Mouse (Mus musculus): ENCODE data around the gene Myo1d. TPM values are rescaled to one million over a fixed set of nuclear protein-coding genes. Genes with fewer than 3 reads are reported as not detected.
A peak's percentile ranks its signal among the peaks of the same experiment; 100 is the strongest.

Gene Myo1d
- polyA plus RNA-seq, 1 experiment from 2014 or later: 11.3 TPM

GRCm38 (mm10) chr11:80503726-80504452 lies 275.9 kb downstream of the Myo1d start:
- WGBS: 45% methylated on average over 13 of the region's 13 CpGs
- Histone ChIP-seq H3K9ac (peak overlapping the region; percentile 38; the same call in 1 of the 2 replicates), H3K36me3 (no peaks in the 10 kb centered on the region), H3K27me3 (replicated peaks) (no peaks in the 10 kb centered on the region), H3K9me3 (replicated peaks) (no peaks in the 10 kb centered on the region), H3K27ac (ENCODE audit: poor library complexity, severe bottlenecking) (no peak overlapping the region), H3K4me3 (no peak overlapping the region), H3K4me1 (replicated peaks) (peaks cover 40% of the 10 kb centered on the region), H3K4me2 (no peak overlapping the region)
- ATAC-seq (ENCODE audit: insufficient number of reproducible peaks, low FRiP score): no peak

GRCm38 (mm10) chr11:80503281-80503680 lies 276.5 kb downstream of the Myo1d start:
- H3K4me1 ChIP-seq (replicated peaks): peaks cover 41% of the 10 kb centered on the region
- H3K36me3 ChIP-seq: no peaks in the 10 kb centered on the region
- 86% methylated on average over 6 of the region's 6 CpGs for WGBS
- H3K4me2 ChIP-seq: no peak overlapping the region
- no peak for ATAC-seq (ENCODE audit: insufficient number of reproducible peaks, low FRiP score)
- H3K4me3 ChIP-seq: no peak overlapping the region
- H3K9me3 ChIP-seq (replicated peaks): no peaks in the 10 kb centered on the region
- H3K27ac ChIP-seq (ENCODE audit: poor library complexity, severe bottlenecking): no peak overlapping the region
- no peaks in the 10 kb centered on the region for H3K27me3 ChIP-seq (replicated peaks)
- H3K9ac ChIP-seq: no peak overlapping the region

GRCm38 (mm10) chr11:80499550-80499952 lies 280.3 kb downstream of the Myo1d start:
- H3K4me2 ChIP-seq: no peak overlapping the region
- no peaks in the 10 kb centered on the region for H3K36me3 ChIP-seq
- H3K27ac ChIP-seq (ENCODE audit: poor library complexity, severe bottlenecking): peak overlapping the region; percentile 61
- no peak for ATAC-seq (ENCODE audit: insufficient number of reproducible peaks, low FRiP score)
- H3K9ac ChIP-seq: no peak overlapping the region
- no peak overlapping the region for H3K4me3 ChIP-seq
- no peaks in the 10 kb centered on the region for H3K27me3 ChIP-seq (replicated peaks)
- 73% methylated on average over 4 of the region's 4 CpGs for WGBS
- H3K9me3 ChIP-seq (replicated peaks): no peaks in the 10 kb centered on the region
- peaks cover 46% of the 10 kb centered on the region for H3K4me1 ChIP-seq (replicated peaks)

- H3K4me2 ChIP-seq: peak overlapping the region; percentile 21; the same call in 1 of the 2 replicates
- no peak overlapping the region for H3K4me3 ChIP-seq
- no peaks in the 10 kb centered on the region for H3K36me3 ChIP-seq
- no peaks in the 10 kb centered on the region for H3K9me3 ChIP-seq (replicated peaks)
- H3K27me3 ChIP-seq (replicated peaks): no peaks in the 10 kb centered on the region
- peak overlapping the region; percentile 61 for H3K27ac ChIP-seq (ENCODE audit: poor library complexity, severe bottlenecking)
- 48% methylated on average over 11 of the region's 11 CpGs for WGBS
- no peak overlapping the region for H3K9ac ChIP-seq
- H3K4me1 ChIP-seq (replicated peaks): peaks cover 38% of the 10 kb centered on the region
- ATAC-seq (ENCODE audit: insufficient number of reproducible peaks, low FRiP score): no peak
Observed at GRCm38 (mm10) chr11:80498328-80499070, 281.3 kb downstream of the Myo1d start.

- 64% methylated on average over 10 of the region's 10 CpGs for WGBS
- H3K27me3 ChIP-seq (replicated peaks): no peaks in the 10 kb centered on the region
- H3K9me3 ChIP-seq (replicated peaks): no peaks in the 10 kb centered on the region
- H3K4me1 ChIP-seq (replicated peaks): peaks cover 43% of the 10 kb centered on the region
- H3K36me3 ChIP-seq: no peaks in the 10 kb centered on the region
- ATAC-seq (ENCODE audit: insufficient number of reproducible peaks, low FRiP score): no peak
- no peak overlapping the region for H3K4me3 ChIP-seq
- no peak overlapping the region for H3K27ac ChIP-seq (ENCODE audit: poor library complexity, severe bottlenecking)
- no peak overlapping the region for H3K9ac ChIP-seq
- no peak overlapping the region for H3K4me2 ChIP-seq
Observed at GRCm38 (mm10) chr11:80497225-80497919, 282.5 kb downstream of the Myo1d start.

- Histone ChIP-seq H3K4me2 (no peak overlapping the region), H3K4me1 (replicated peaks) (peaks cover 44% of the 10 kb centered on the region), H3K4me3 (no peak overlapping the region), H3K27me3 (replicated peaks) (no peaks in the 10 kb centered on the region), H3K27ac (ENCODE audit: poor library complexity, severe bottlenecking) (no peak overlapping the region), H3K9me3 (replicated peaks) (no peaks in the 10 kb centered on the region), H3K36me3 (no peaks in the 10 kb centered on the region), H3K9ac (no peak overlapping the region)
- 81% methylated on average over 1 of the region's 1 CpGs for WGBS
- ATAC-seq (ENCODE audit: insufficient number of reproducible peaks, low FRiP score): no peak
Observed at GRCm38 (mm10) chr11:80496640-80497039, 283.2 kb downstream of the Myo1d start.

- Histone ChIP-seq H3K36me3 (no peaks in the 10 kb centered on the region), H3K9me3 (replicated peaks) (no peaks in the 10 kb centered on the region), H3K27me3 (replicated peaks) (no peaks in the 10 kb centered on the region), H3K4me2 (no peak overlapping the region), H3K4me3 (no peak overlapping the region), H3K9ac (no peak overlapping the region), H3K27ac (ENCODE audit: poor library complexity, severe bottlenecking) (no peak overlapping the region), H3K4me1 (replicated peaks) (peaks cover 47% of the 10 kb centered on the region)
- WGBS: 89% methylated on average over 6 of the region's 6 CpGs
- ATAC-seq (ENCODE audit: insufficient number of reproducible peaks, low FRiP score): no peak
Observed at GRCm38 (mm10) chr11:80495972-80496371, 283.9 kb downstream of the Myo1d start.

- 78% methylated on average over 9 of the region's 9 CpGs for WGBS
- ATAC-seq (ENCODE audit: insufficient number of reproducible peaks, low FRiP score): no peak
- Histone ChIP-seq H3K9ac (no peak overlapping the region), H3K9me3 (replicated peaks) (no peaks in the 10 kb centered on the region), H3K27ac (ENCODE audit: poor library complexity, severe bottlenecking) (no peak overlapping the region), H3K27me3 (replicated peaks) (no peaks in the 10 kb centered on the region), H3K4me1 (replicated peaks) (peaks cover 51% of the 10 kb centered on the region), H3K4me2 (no peak overlapping the region), H3K36me3 (no peaks in the 10 kb centered on the region), H3K4me3 (no peak overlapping the region)
Observed at GRCm38 (mm10) chr11:80494852-80495251, 285.0 kb downstream of the Myo1d start.

GRCm38 (mm10) chr11:80493186-80493585 lies 286.6 kb downstream of the Myo1d start:
- Histone ChIP-seq H3K4me2 (no peak overlapping the region), H3K9me3 (replicated peaks) (no peaks in the 10 kb centered on the region), H3K4me1 (replicated peaks) (peaks cover 48% of the 10 kb centered on the region), H3K27me3 (replicated peaks) (no peaks in the 10 kb centered on the region), H3K27ac (ENCODE audit: poor library complexity, severe bottlenecking) (no peak overlapping the region), H3K9ac (no peak overlapping the region), H3K4me3 (no peak overlapping the region), H3K36me3 (no peaks in the 10 kb centered on the region)
- no peak for ATAC-seq (ENCODE audit: insufficient number of reproducible peaks, low FRiP score)
- 84% methylated on average over 5 of the region's 5 CpGs for WGBS

GRCm38 (mm10) chr11:80490831-80491230 lies 289.0 kb downstream of the Myo1d start:
- no peaks in the 10 kb centered on the region for H3K27me3 ChIP-seq (replicated peaks)
- H3K9me3 ChIP-seq (replicated peaks): no peaks in the 10 kb centered on the region
- H3K4me1 ChIP-seq (replicated peaks): peaks cover 45% of the 10 kb centered on the region
- H3K27ac ChIP-seq (ENCODE audit: poor library complexity, severe bottlenecking): no peak overlapping the region
- no peak overlapping the region for H3K9ac ChIP-seq
- no peak overlapping the region for H3K4me3 ChIP-seq
- 0 out of 2 replicates have a peak, but pooled peaks have one; percentile 24 for ATAC-seq (ENCODE audit: insufficient number of reproducible peaks, low FRiP score)
- H3K36me3 ChIP-seq: no peaks in the 10 kb centered on the region
- no peak overlapping the region for H3K4me2 ChIP-seq
- WGBS: 55% methylated on average over 10 of the region's 10 CpGs

- Histone ChIP-seq H3K36me3 (no peaks in the 10 kb centered on the region), H3K27ac (ENCODE audit: poor library complexity, severe bottlenecking) (no peak overlapping the region), H3K9me3 (replicated peaks) (no peaks in the 10 kb centered on the region), H3K4me3 (no peak overlapping the region), H3K27me3 (replicated peaks) (no peaks in the 10 kb centered on the region), H3K9ac (no peak overlapping the region), H3K4me2 (no peak overlapping the region), H3K4me1 (replicated peaks) (peaks cover 53% of the 10 kb centered on the region)
- WGBS: 38% methylated on average over 5 of the region's 5 CpGs
- no peak for ATAC-seq (ENCODE audit: insufficient number of reproducible peaks, low FRiP score)
Observed at GRCm38 (mm10) chr11:80489882-80490196, 290.0 kb downstream of the Myo1d start.
